Mouse (Mus musculus): ENCODE measurements around the gene Rbfox3. TPM values are rescaled to one million over a fixed set of nuclear protein-coding genes. Genes with fewer than 3 reads are reported as not detected.

Gene Rbfox3
- polyA plus RNA-seq, 2 experiments: 0.08 to 0.17 TPM

DNA sequence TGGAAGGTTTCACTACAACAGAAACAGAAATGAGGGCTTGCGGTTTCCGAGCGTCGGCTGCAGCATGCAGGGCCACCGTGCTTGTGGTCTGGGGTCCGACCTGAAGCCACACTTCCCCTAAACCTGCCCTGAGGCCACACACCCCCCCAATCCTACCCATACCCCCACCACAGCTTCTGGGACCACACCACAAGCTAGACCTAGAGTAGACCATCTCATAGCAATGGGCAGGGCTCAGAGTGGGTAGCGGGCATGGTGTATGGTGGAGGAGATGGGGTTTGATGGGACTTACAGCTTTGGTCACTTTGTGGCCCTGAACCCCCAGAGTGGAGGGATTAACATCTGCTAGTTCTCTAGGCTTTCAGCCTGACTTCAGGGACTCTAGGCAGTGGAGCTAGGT is 420.2 kb downstream of the Rbfox3 start:
- H3K9ac ChIP-seq (replicated peaks): no peak overlapping the region
- H3K4me1 ChIP-seq (replicated peaks; ENCODE audit: control insufficient read depth in 2 of 2, insufficient read depth in 2 of 2, low read length in 1 of 2): no peaks in the 10 kb centered on the region
- no peaks in the 10 kb centered on the region for H3K9me3 ChIP-seq (ENCODE audit: control insufficient read depth, low read length)
- no peak overlapping the region for H3K27ac ChIP-seq
- H3K4me2 ChIP-seq (ENCODE audit: low read depth): no peak overlapping the region
- WGBS (ENCODE audit: insufficient replicate concordance): 68% methylated on average over 7 of the region's 7 CpGs
- no peak for DNase-seq (ENCODE audit: low read depth in 3 of 3, low spot score in 3 of 3)
- no peak for ATAC-seq (ENCODE audit: insufficient read depth)
- TF ChIP-seq CTCF (IDR thresholded peaks at IDR 0.05; ENCODE audit: low read depth): no peak
- H3K4me3 ChIP-seq (ENCODE audit: insufficient read depth in 1 of 2, low read depth in 2 of 2, low read length in 2 of 2): no peak overlapping the region
- H3K27me3 ChIP-seq (ENCODE audit: control insufficient read depth, insufficient read depth, low read length): no peaks in the 10 kb centered on the region
- no peaks in the 10 kb centered on the region for H3K36me3 ChIP-seq (replicated peaks; ENCODE audit: control insufficient read depth, insufficient read depth, low read depth)

DNA sequence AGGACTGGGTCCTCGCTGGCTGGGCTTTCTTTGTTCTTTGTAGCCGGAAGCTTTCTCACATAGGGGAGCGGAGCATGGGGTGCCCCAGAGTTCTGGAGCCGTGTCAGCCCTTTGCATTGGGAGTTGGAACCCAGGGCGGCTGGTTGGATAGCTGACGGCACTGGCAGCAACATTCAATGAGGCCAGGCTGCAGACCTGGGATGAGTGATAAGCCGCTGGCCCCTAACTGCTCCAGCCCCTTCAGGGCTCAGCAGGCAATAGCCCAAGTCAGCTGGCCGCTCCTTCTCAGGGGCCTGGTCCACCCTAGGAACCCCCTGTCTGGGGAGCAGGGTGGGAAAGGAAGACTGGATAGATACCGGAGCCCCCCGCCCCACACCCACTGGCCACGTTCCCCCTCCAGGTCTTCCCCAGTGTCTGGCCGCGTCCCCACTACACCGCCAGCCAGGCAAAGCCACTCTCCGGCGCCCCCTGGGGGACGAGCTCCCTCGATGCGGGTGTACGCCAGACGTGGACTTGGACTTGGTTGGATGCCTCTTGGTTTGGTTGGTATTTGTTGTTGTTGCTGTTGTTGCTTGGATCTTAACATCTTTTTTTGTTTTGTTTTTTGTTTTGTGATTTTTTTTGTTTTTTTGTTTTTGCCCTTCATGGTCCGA is 420.7 kb downstream of the Rbfox3 start:
- no peaks in the 10 kb centered on the region for H3K36me3 ChIP-seq (replicated peaks; ENCODE audit: control insufficient read depth, insufficient read depth, low read depth)
- no peak overlapping the region for H3K27ac ChIP-seq
- H3K27me3 ChIP-seq (ENCODE audit: control insufficient read depth, insufficient read depth, low read length): no peaks in the 10 kb centered on the region
- H3K9ac ChIP-seq (replicated peaks): no peak overlapping the region
- peak in 1 of 3 experiments; percentile 23 for DNase-seq (ENCODE audit: low read depth in 3 of 3, low spot score in 3 of 3)
- H3K4me3 ChIP-seq (ENCODE audit: insufficient read depth in 1 of 2, low read depth in 2 of 2, low read length in 2 of 2): no peak overlapping the region
- peak; percentile 74 for ATAC-seq (ENCODE audit: insufficient read depth)
- no peaks in the 10 kb centered on the region for H3K4me1 ChIP-seq (replicated peaks; ENCODE audit: control insufficient read depth in 2 of 2, insufficient read depth in 2 of 2, low read length in 1 of 2)
- TF ChIP-seq CTCF (IDR thresholded peaks at IDR 0.05; ENCODE audit: low read depth) (peak; percentile 94), EP300 (IDR thresholded peaks at IDR 0.05; ENCODE audit: low read depth) (no peak)
- H3K9me3 ChIP-seq (ENCODE audit: control insufficient read depth, low read length): no peaks in the 10 kb centered on the region
- 15% methylated on average over 22 of the region's 22 CpGs for WGBS (ENCODE audit: insufficient replicate concordance)
- H3K4me2 ChIP-seq (ENCODE audit: low read depth): peak overlapping the region; percentile 40; the same call in 1 of the 2 replicates

DNA sequence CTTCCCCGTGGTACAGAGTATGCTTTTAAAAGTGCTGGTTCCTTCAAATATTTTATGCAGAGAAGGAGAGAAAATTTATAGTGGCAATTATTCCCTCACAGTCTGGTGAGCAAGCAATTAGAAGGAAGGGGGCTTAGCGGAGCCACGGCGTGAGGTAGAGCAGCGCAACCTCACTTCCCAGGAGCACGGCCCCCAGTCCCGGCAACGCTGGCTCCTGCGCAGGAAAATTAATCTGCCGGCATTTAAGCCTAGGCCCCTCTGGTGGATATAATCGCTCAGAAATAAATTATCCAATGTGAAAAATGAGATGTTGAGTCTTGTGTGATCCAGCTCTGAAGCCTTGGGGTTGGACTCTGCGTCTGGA is 422.5 kb downstream of the Rbfox3 start:
- DNase-seq (ENCODE audit: low read depth in 3 of 3, low spot score in 3 of 3): no peak
- H3K27ac ChIP-seq: no peak overlapping the region
- H3K9me3 ChIP-seq (ENCODE audit: control insufficient read depth, low read length): no peaks in the 10 kb centered on the region
- H3K4me3 ChIP-seq (ENCODE audit: insufficient read depth in 1 of 2, low read depth in 2 of 2, low read length in 2 of 2): no peak overlapping the region
- ATAC-seq (ENCODE audit: insufficient read depth): no peak
- 80% methylated on average over 12 of the region's 12 CpGs for WGBS (ENCODE audit: insufficient replicate concordance)
- H3K9ac ChIP-seq (replicated peaks): no peak overlapping the region
- TF ChIP-seq CTCF (IDR thresholded peaks at IDR 0.05; ENCODE audit: low read depth) (no peak), EP300 (IDR thresholded peaks at IDR 0.05; ENCODE audit: low read depth) (no peak)
- H3K36me3 ChIP-seq (replicated peaks; ENCODE audit: control insufficient read depth, insufficient read depth, low read depth): no peaks in the 10 kb centered on the region
- no peak overlapping the region for H3K4me2 ChIP-seq (ENCODE audit: low read depth)
- H3K4me1 ChIP-seq (replicated peaks; ENCODE audit: control insufficient read depth in 2 of 2, insufficient read depth in 2 of 2, low read length in 1 of 2): no peaks in the 10 kb centered on the region
- no peaks in the 10 kb centered on the region for H3K27me3 ChIP-seq (ENCODE audit: control insufficient read depth, insufficient read depth, low read length)

DNA sequence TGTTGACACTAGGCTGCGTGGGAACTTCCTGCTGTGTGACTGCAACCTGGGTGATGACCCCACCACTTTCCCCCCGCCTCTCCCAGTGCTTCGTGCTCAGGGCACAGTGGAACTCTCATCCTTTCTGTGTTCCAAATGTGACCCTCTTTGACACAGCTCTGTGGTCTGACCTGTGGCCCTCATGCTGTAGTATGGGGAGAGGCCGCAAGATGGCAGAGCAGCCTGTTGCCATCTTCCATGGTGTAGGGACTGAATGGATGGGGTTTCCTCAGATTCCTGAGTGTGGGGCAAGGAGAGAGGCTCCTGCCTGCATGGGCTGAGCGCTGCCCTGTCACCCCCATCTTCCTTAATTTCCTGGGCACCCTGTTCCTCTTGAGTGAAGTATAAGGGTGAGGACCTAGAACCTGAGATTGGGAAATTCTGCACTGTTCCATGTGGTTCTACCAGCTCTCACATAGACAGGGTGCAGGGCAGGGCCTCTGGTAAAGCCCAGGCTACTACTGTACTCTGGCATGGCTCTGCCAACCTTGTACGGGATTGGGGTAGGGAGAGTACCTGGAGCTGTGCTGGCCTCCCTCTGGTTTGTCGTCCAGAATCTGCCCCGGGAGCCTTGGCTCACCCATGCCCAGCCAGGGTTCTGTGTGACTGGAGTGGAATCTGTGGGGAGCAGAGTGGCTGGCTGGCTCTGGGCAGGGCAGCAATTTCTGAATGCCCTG is 423.0 kb downstream of the Rbfox3 start:
- no peak overlapping the region for H3K9ac ChIP-seq (replicated peaks)
- DNase-seq (ENCODE audit: low read depth in 3 of 3, low spot score in 3 of 3): no peak
- TF ChIP-seq CTCF (IDR thresholded peaks at IDR 0.05; ENCODE audit: low read depth): 0 out of 2 replicates have a peak, but pooled peaks have one; percentile 22
- no peak for TF ChIP-seq EP300 (IDR thresholded peaks at IDR 0.05; ENCODE audit: low read depth)

DNA sequence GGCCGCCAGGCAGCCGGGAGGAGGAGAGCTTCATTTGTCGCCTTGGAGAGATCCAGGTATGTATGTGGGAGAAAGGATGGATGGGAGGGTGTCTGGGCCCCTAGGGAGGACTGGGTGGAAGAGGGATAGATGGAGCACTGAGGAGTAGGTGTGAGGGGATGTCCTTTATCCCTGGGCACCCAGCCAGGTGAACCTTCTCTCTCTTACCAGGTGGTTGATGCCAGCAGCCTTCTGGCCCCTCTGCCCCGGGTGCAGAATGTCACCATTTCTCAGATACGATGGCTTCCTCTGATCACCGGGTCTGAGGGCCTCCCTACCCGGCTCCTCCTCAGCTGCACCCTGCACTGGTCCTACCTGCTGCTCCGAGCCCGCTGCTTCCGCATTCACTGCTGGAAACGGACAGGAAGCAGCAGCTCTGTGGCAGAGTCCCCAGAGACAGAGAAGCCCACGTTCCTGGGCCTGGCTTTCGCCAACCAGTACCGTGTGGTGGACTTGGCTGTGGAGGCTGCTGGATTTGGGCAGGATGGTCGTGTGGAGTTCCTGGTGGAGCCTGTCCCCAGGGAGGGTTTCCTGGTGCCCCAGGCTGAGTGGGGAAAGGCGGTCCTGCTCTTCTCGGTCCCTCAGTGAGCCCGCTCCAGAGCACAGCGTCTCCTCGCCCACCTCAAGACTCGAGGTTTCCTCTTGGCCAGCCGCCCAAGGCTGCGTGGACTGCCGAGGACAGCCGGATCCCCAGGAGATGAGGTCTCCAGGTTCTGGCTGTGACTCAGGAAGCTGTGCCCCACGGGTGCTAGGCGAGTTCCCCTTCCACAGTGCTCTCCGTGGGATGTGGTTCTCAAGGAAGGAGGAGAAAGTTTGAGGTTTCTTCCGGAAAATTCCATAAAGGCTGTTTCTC is 424.3 kb downstream of the Rbfox3 start:
- Histone ChIP-seq H3K27ac (no peak overlapping the region), H3K4me1 (replicated peaks; ENCODE audit: control insufficient read depth in 2 of 2, insufficient read depth in 2 of 2, low read length in 1 of 2) (no peaks in the 10 kb centered on the region), H3K4me3 (ENCODE audit: insufficient read depth in 1 of 2, low read depth in 2 of 2, low read length in 2 of 2) (no peak overlapping the region), H3K9ac (replicated peaks) (no peak overlapping the region), H3K36me3 (replicated peaks; ENCODE audit: control insufficient read depth, insufficient read depth, low read depth) (no peaks in the 10 kb centered on the region; the same call in 1 of the 2 replicates), H3K4me2 (ENCODE audit: low read depth) (no peak overlapping the region), H3K27me3 (ENCODE audit: control insufficient read depth, insufficient read depth, low read length) (no peaks in the 10 kb centered on the region), H3K9me3 (ENCODE audit: control insufficient read depth, low read length) (no peaks in the 10 kb centered on the region)
- DNase-seq (ENCODE audit: low read depth in 3 of 3, low spot score in 3 of 3) (no peak), ATAC-seq (ENCODE audit: insufficient read depth) (no peak)
- 76% methylated on average over 29 of the region's 29 CpGs for WGBS (ENCODE audit: insufficient replicate concordance)
- no peak for TF ChIP-seq EP300 (IDR thresholded peaks at IDR 0.05; ENCODE audit: low read depth)
- no peak for TF ChIP-seq CTCF (IDR thresholded peaks at IDR 0.05; ENCODE audit: low read depth)

More for the DNA sequence above, 423.0 kb downstream of the Rbfox3 start:
- ATAC-seq (ENCODE audit: insufficient read depth): no peak
- no peaks in the 10 kb centered on the region for H3K27me3 ChIP-seq (ENCODE audit: control insufficient read depth, insufficient read depth, low read length)
- H3K36me3 ChIP-seq (replicated peaks; ENCODE audit: control insufficient read depth, insufficient read depth, low read depth): no peaks in the 10 kb centered on the region
- H3K4me2 ChIP-seq (ENCODE audit: low read depth): no peak overlapping the region
- H3K4me1 ChIP-seq (replicated peaks; ENCODE audit: control insufficient read depth in 2 of 2, insufficient read depth in 2 of 2, low read length in 1 of 2): no peaks in the 10 kb centered on the region
- no peak overlapping the region for H3K27ac ChIP-seq
- H3K9me3 ChIP-seq (ENCODE audit: control insufficient read depth, low read length): no peaks in the 10 kb centered on the region
- 69% methylated on average over 8 of the region's 8 CpGs for WGBS (ENCODE audit: insufficient replicate concordance)
- H3K4me3 ChIP-seq (ENCODE audit: insufficient read depth in 1 of 2, low read depth in 2 of 2, low read length in 2 of 2): no peak overlapping the region

All from liver, embryonic 14.5 days (tissue).